Mouse (Mus musculus) MEL (cell line): ENCODE measurements around the gene Nop53. TPM values are rescaled to one million over a fixed set of nuclear protein-coding genes. Genes with fewer than 3 reads are reported as not detected.
A peak's percentile ranks its signal among the peaks of the same experiment; 100 is the strongest.

Experiments used
- DNase-seq: peaks from one replicate; pipeline ENCODE4 v3.0.0; 2011; ENCODE audit warnings: low read depth, low spot score
- H3K27ac ChIP-seq: 2 replicates; pipeline ENCODE4 v1.5.1; 2012; ENCODE audit warnings: low read depth, mild to moderate bottlenecking, control low read depth, low read length, moderate library complexity; ENCODE audit not compliant: control insufficient read depth
- H3K27me3 ChIP-seq, 2 experiments: fragments of 150-350 bp in 1 of 2; sonication (generic) in 1 of 2; 2 replicates each; pipeline ENCODE4 v1.6.1; 2012; ENCODE audit warnings: low read length in 2 of 2, mild to moderate bottlenecking in 2 of 2, improper control_type of control experiment in 1 of 2, moderate library complexity in 1 of 2; ENCODE audit not compliant: insufficient read depth in 2 of 2, control insufficient read depth in 1 of 2
- H3K36me3 ChIP-seq, 2 experiments: 2 replicates each; pipeline ENCODE4 v1.6.1; 2012 to 2014; ENCODE audit warnings: low read length in 2 of 2, improper control_type of control experiment in 1 of 2, inconsistent platforms in 1 of 2, mild to moderate bottlenecking in 1 of 2; ENCODE audit not compliant: insufficient read depth in 2 of 2, control insufficient read depth in 1 of 2
- H3K4me1 ChIP-seq, 2 experiments: fragments of 150-350 bp in 1 of 2; sonication (generic) in 1 of 2; 2 replicates each; pipeline ENCODE4 v1.6.1; 2012; ENCODE audit warnings: low read length in 2 of 2, improper control_type of control experiment in 1 of 2, mild to moderate bottlenecking in 1 of 2; ENCODE audit not compliant: insufficient read depth in 2 of 2, control insufficient read depth in 1 of 2
- H3K4me3 ChIP-seq, 2 experiments: fragments of 150-350 bp in 1 of 2; sonication (generic) in 1 of 2; 2 replicates each; pipeline ENCODE4 v1.5.1; 2012; ENCODE audit warnings: low read depth in 2 of 2, low read length in 2 of 2, mild to moderate bottlenecking in 2 of 2, moderate library complexity in 2 of 2, control low read depth in 1 of 2, improper control_type of control experiment in 1 of 2; ENCODE audit not compliant: control insufficient read depth in 1 of 2, insufficient read depth in 1 of 2
- H3K79me2 ChIP-seq: 2 replicates; pipeline ENCODE4 v1.6.1; 2012; ENCODE audit warnings: mild to moderate bottlenecking, low read length, moderate library complexity; ENCODE audit not compliant: control insufficient read depth, poor library complexity, insufficient read depth
- H3K9ac ChIP-seq: 2 replicates; pipeline ENCODE4 v1.6.1; 2012; ENCODE audit warnings: low read depth, mild to moderate bottlenecking, control low read depth, low read length, moderate library complexity; ENCODE audit not compliant: control insufficient read depth, poor library complexity, severe bottlenecking
- H3K9me3 ChIP-seq: fragments of 150-350 bp; sonication (generic); replicated peaks from 2 replicates; pipeline ENCODE4 v1.6.1; 2012; ENCODE audit warnings: mild to moderate bottlenecking, low read length, improper control_type of control experiment, moderate library complexity; ENCODE audit not compliant: insufficient read depth
- BHLHE40 ChIP-seq: IDR thresholded peaks from 2 replicates; pipeline ENCODE4 v1.6.1; 2012; ENCODE audit warnings: low read depth, mild to moderate bottlenecking, inconsistent platforms, low read length, improper control_type of control experiment, borderline replicate concordance
- E2F4 ChIP-seq: IDR thresholded peaks from 2 replicates; pipeline ENCODE4 v1.6.1; 2011; ENCODE audit warnings: low read depth, low read length, improper control_type of control experiment, borderline replicate concordance
- JUND ChIP-seq: IDR thresholded peaks from 2 replicates; pipeline ENCODE4 v1.6.1; 2011; ENCODE audit warnings: low read depth, mild to moderate bottlenecking, improper control_type of control experiment, low read length
- MAX ChIP-seq: IDR thresholded peaks from 2 replicates; pipeline ENCODE4 v1.6.1; 2011; ENCODE audit warnings: low read length, improper control_type of control experiment
- MYB ChIP-seq: IDR thresholded peaks from 2 replicates; pipeline ENCODE4 v1.6.1; 2011; ENCODE audit warnings: mild to moderate bottlenecking, low read depth, low read length, improper control_type of control experiment
- POLR2A ChIP-seq, 2 experiments: IDR thresholded peaks; 2 replicates each; pipeline ENCODE4 v1.6.1; 2011 to 2012; ENCODE audit warnings: low read length in 2 of 2, mild to moderate bottlenecking in 2 of 2, control low read depth in 1 of 2, improper control_type of control experiment in 1 of 2, low read depth in 1 of 2, moderate library complexity in 1 of 2; ENCODE audit not compliant: control insufficient read depth in 1 of 2, insufficient read depth in 1 of 2, poor library complexity in 1 of 2
- RAD21 ChIP-seq: IDR thresholded peaks from 2 replicates; pipeline ENCODE4 v1.6.1; 2011; ENCODE audit warnings: mild to moderate bottlenecking, low read depth, low read length, improper control_type of control experiment
- SMC3 ChIP-seq: IDR thresholded peaks from 2 replicates; pipeline ENCODE4 v1.6.1; 2011; ENCODE audit warnings: low read depth, low read length, improper control_type of control experiment
- UBTF ChIP-seq: IDR thresholded peaks from 2 replicates; pipeline ENCODE4 v1.6.1; 2012; ENCODE audit warnings: low read depth, mild to moderate bottlenecking, inconsistent platforms, low read length, improper control_type of control experiment, moderate library complexity, borderline replicate concordance; ENCODE audit not compliant: insufficient read depth
- USF1 ChIP-seq: IDR thresholded peaks from 2 replicates; pipeline ENCODE4 v1.6.1; 2014; ENCODE audit warnings: low read depth, mild to moderate bottlenecking, inconsistent platforms, low read length, improper control_type of control experiment, moderate library complexity
- ZC3H11A ChIP-seq: IDR thresholded peaks from 2 replicates; pipeline ENCODE4 v1.6.1; 2012; ENCODE audit warnings: low read depth, mild to moderate bottlenecking, inconsistent platforms, low read length, improper control_type of control experiment
- ZKSCAN1 ChIP-seq: IDR thresholded peaks from 2 replicates; pipeline ENCODE4 v1.6.1; 2012; ENCODE audit warnings: low read depth, mild to moderate bottlenecking, inconsistent platforms, low read length, improper control_type of control experiment, moderate library complexity
- ZMIZ1 ChIP-seq: IDR thresholded peaks from 2 replicates; pipeline ENCODE4 v1.6.1; 2012; ENCODE audit warnings: low read depth, mild to moderate bottlenecking, inconsistent platforms, low read length, improper control_type of control experiment, moderate library complexity
- ZNF384 ChIP-seq: IDR thresholded peaks from 2 replicates; pipeline ENCODE4 v1.6.1; 2012; ENCODE audit warnings: low read depth, mild to moderate bottlenecking, inconsistent platforms, low read length, improper control_type of control experiment
- polyA plus RNA-seq, 2 experiments: library from polyadenylated mRNA; stranded (reverse) in 1 of 2; unstranded in 1 of 2; fragments of >175 nt in 1 of 2; fragments of >200 nt in 1 of 2; gene quantifications; 2 replicates each; pipeline versions ENCODE4 v1.2.1 to v1.2.4; 2012; ENCODE audit warnings: low replicate concordance in 2 of 2, low read depth in 1 of 2; ENCODE audit not compliant: insufficient read length in 2 of 2, insufficient read depth in 1 of 2, missing spikeins in 1 of 2
- total RNA-seq: library from RNA; depleted of rRNA; stranded (reverse); fragments of 300-350 nt; gene quantifications from 2 replicates; pipeline ENCODE4 v1.2.3, GENCODE M21; 2012

Nop53 gene
- total and polyA plus RNA-seq, 3 experiments: 359 to 482 TPM; not detected in 1

GRCm38 (mm10) chr7:15905861-15906260, 40.0 kb downstream of the Nop53 start:
- H3K36me3 ChIP-seq: peaks cover 0 to 3% of the 10 kb centered on the region in 2 experiments; a peak in 1 of 4 replicates
- 0 out of 4 replicates have a peak, but pooled peaks cover 0 to 2% of the 10 kb centered on the region in 2 experiments for H3K27me3 ChIP-seq
- no peaks in the 10 kb centered on the region; the same call in 1 of the 2 replicates for H3K9me3 ChIP-seq
- H3K27ac ChIP-seq: no peak overlapping the region
- peaks cover 0 to 4% of the 10 kb centered on the region in 2 experiments; a peak in 1 of 4 replicates for H3K4me1 ChIP-seq
- no peaks in the 10 kb centered on the region for H3K79me2 ChIP-seq
- H3K9ac ChIP-seq: no peak overlapping the region
- TF ChIP-seq POLR2A (IDR thresholded peaks at IDR 0.05; ENCODE audit: control insufficient read depth in 1 of 2, insufficient read depth in 1 of 2, low read depth in 1 of 2, low read length in 2 of 2, poor library complexity in 1 of 2) (no peak), ZMIZ1 (no peak), E2F4 (no peak), ZC3H11A (no peak)
- no peak for DNase-seq
- no peak overlapping the region for H3K4me3 ChIP-seq

DNA sequence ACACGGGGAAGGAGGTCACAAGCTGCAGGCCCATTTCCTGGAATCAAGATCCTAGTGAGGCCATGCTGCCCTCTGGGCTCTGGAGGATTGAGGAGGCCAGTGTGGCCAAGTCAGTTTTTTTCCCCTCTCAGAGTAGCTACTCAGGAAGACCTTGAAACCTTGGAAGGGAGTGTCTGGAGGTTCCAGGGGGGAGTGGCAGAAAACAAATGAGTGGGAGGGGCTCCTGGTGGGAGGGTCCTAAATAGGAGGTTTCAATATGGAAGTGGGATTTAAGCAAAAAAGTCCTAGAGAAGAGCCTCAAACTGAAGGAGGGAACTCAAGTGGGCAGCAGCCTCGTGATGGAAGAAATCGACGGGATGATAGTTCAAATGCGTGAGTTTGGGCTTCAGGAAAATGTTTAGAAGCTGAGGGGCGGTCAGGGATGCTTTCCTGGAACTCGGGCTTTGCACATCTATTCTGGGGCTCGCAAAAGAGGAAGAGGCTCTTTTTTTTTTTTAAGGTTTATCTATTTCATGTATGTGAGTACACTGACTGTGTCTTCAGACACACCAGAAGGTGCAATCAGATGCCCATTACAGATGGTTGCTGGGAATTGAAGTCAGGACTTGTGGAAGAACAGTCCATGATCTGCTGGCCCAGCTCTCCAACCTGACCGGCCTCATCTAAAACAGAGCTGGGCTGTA, 44.4 kb downstream of the Nop53 start:
- peaks cover 0 to 4% of the 10 kb centered on the region in 2 experiments; a peak in 2 of 4 replicates for H3K27me3 ChIP-seq
- H3K4me1 ChIP-seq: peaks cover 0 to 4% of the 10 kb centered on the region in 2 experiments; a peak in 1 of 4 replicates
- no peak overlapping the region for H3K4me3 ChIP-seq
- H3K9me3 ChIP-seq: no peaks in the 10 kb centered on the region; the same call in 1 of the 2 replicates
- no peak overlapping the region for H3K9ac ChIP-seq
- no peak for TF ChIP-seq MAX
- TF ChIP-seq ZNF384: peak; percentile 92
- no peak for TF ChIP-seq RAD21
- TF ChIP-seq SMC3: no peak
- TF ChIP-seq POLR2A (IDR thresholded peaks at IDR 0.05; ENCODE audit: control insufficient read depth in 1 of 2, insufficient read depth in 1 of 2, low read depth in 1 of 2, low read length in 2 of 2, poor library complexity in 1 of 2): no peak
- no peak for TF ChIP-seq ZKSCAN1
- TF ChIP-seq ZMIZ1: no peak
- no peak for TF ChIP-seq MYB
- TF ChIP-seq BHLHE40: no peak
- TF ChIP-seq UBTF: 0 out of 2 replicates have a peak, but pooled peaks have one; percentile 15
- TF ChIP-seq JUND: no peak
- no peak for TF ChIP-seq USF1
- no peak overlapping the region for H3K27ac ChIP-seq
- H3K36me3 ChIP-seq: peaks cover 0 to 3% of the 10 kb centered on the region in 2 experiments; a peak in 1 of 4 replicates
- no peaks in the 10 kb centered on the region for H3K79me2 ChIP-seq
- DNase-seq: peak; percentile 50
